Mouse (Mus musculus) inflammation-experienced regulatory T-cells (primary cell): ENCODE results near the gene C1d. TPM values are rescaled to one million over a fixed set of nuclear protein-coding genes. Genes with fewer than 3 reads are reported as not detected.

Experiments used
- polyA plus RNA-seq, 2 experiments: library from polyadenylated mRNA; unstranded; fragments of 100-300 nt; shearing (Covaris generic); gene quantifications; one replicate each; pipeline ENCODE4 v1.2.1; 2017

The C1d gene
- polyA plus RNA-seq = 10 to 100 TPM; 47.5 to 61.3 TPM

DNA sequence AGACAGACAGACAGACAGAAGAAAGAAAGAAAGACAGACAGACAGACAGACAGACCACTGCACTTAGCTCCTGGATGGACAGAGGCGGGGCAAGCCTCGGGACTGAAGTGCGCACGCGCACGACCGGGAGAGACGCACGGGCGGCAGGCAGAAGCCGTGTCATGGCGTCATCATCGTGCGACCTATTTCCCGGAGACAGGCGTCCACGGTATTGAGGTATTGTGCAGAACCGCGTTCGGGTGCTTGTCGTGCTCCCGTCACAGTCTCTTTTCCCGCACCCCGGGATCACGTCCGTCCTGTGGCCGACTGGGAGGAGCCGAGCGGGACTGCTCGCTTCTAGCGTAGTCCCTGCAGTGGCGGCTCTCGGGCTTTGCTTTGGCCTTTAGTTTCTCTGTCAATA lies at the start of gene C1d:
TSS of gene C1d (plus strand) at position 137 of the 400 bp plus-strand sequence.

DNA sequence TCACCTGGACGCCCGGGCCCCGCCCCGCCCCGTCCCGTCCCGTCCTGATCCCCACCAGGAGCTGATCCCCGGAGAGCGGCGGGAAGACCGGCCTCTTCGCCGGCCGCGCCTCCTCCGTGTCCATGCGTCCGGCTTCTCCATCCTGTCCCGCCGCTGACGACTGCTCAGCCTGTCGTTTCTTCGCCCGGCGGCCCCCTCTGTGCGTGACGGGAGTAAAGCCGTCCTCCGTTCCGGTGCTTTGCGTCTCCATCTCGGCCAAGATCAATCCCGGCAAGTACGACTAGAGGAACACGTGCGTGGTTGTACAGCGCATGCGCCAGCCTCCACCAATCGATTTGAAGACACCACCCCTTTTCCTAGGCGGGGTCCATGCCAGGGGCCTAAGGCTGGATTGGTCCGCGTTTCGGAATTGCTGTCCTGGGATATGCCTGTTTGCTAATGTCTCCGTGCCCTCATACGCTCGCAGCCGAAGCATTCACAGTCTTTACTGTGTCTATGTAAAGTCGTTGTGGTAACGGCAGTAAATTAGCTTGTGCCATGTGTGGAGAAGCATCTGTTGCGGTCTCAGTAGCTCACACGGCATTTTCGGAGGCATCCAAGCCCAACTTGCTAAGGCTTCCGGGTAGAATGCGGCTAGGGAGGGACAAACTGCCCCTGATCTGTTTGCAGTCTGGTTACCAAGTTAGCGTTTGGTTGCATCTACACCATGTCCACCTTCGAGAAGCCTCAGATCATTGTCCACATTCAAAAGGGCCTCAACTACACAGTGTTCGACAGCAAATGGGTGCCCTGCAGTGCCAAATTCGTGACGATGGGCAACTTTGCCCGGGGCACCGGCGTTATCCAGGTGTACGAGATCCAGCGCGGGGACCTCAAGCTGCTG lies 45.9 kb upstream of the C1d start, which contains the start of gene Pno1:
TSS of gene Pno1 (minus strand) at position 311 of the 883 bp plus-strand sequence.

Other genes with a start within 250 kb of the C1d start
- 10 to 100 TPM; 13.7 to 16.8 TPM for gene Cnrip1, start 206.0 kb upstream of the C1d start, polyA plus RNA-seq
- gene Plek, start 205.2 kb upstream of the C1d start, polyA plus RNA-seq = 1 to 10 TPM; 2.4 to 8.4 TPM
- gene Ppp3r1, start 98.3 kb upstream of the C1d start, polyA plus RNA-seq = 100 to 1,000 TPM in 1 of 2 experiments, 10 to 100 TPM in 1; 92.4 to 128 TPM
- 10 to 100 TPM; 24.1 to 29.9 TPM for gene Wdr92, start 75.5 kb upstream of the C1d start, polyA plus RNA-seq
- gene Pno1, start 46.0 kb upstream of the C1d start, polyA plus RNA-seq = 10 to 100 TPM; 35.7 to 53.1 TPM